Mouse (Mus musculus): ENCODE data around the gene Smdt1. TPM values are rescaled to one million over a fixed set of nuclear protein-coding genes. Genes with fewer than 3 reads are reported as not detected.
"Not testable (repeated sequence)": the region's sequence is repeated elsewhere in the genome, so short reads cannot be mapped to it uniquely, and the experiment has no call there.

The Smdt1 gene
- polyA plus RNA-seq, 1 experiment: 378 TPM

DNA sequence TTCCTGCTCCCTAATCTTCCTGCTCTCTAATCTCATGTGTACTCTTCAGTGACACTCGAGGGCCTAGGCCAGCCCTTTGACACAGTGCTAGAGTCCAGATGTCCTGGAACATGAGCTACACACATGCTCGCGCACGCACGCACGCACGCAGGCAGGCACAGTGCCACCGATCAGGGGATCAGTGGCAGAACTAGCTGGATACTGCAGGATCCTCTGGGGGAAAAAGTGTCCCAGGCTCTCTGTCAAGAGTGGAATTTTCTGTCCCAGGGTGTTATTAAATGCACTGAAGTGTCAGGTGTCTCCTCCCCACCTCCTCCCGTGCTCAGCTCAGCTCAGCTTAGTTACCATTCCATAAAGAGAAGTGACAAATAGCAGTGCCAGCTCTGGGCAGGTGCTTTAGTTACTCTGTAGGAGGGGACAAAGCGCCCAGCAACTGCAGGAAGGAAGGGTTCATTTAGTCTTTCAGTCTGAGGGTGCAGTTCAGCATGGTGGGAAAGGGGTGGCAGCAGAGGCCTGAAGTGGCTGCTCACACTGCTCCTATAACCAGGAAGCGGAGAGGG is 22.8 kb downstream of the Smdt1 start:
- no peak for DNase-seq (ENCODE audit: low read depth, low spot score)
- WGBS: 41% methylated on average over 11 of the region's 11 CpGs

DNA sequence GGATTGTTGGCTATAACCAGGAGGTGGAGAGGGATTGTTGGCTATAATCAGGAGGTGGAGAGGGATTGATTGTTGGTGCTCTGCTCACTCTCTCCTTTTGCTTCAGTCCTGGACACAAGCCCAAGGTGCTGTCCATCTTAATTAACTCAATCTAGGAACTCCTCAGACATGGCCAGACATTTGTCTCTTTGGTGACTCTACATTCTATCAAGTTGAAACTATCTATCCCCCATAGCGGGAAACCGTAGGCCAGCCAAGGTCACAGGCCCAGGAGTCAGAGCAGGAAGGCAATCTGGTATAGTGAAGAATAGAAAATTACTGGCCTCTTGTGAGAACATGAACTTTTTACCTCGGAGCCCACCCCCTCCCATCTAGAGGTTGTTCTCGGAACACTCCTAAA is 23.5 kb downstream of the Smdt1 start:
- 90% methylated on average over 4 of the region's 4 CpGs for WGBS
- no peak for DNase-seq (ENCODE audit: low read depth, low spot score)

DNA sequence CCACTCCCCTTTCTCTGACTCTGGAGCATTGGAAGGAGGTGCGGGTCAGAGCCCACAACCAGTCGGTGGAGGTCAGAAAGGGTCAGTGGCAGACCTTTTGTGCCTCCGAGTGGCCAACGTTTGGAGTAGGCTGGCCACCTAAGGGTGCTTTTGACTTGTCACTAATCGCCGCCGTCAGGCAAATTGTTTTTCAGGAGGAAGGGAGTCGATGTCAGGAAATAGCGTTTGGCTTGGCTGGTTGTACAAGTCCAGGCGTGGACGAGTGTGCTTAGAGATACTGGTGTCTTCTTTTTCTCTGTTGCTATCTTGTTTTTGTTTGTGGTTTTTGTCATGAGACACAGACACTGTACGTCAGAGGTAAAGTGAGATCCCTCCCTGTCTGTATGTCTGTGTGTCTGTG is 25.0 kb downstream of the Smdt1 start:
- 74% methylated on average over 11 of the region's 12 CpGs for WGBS
- not testable (repeated sequence) for DNase-seq (ENCODE audit: low read depth, low spot score)

DNA sequence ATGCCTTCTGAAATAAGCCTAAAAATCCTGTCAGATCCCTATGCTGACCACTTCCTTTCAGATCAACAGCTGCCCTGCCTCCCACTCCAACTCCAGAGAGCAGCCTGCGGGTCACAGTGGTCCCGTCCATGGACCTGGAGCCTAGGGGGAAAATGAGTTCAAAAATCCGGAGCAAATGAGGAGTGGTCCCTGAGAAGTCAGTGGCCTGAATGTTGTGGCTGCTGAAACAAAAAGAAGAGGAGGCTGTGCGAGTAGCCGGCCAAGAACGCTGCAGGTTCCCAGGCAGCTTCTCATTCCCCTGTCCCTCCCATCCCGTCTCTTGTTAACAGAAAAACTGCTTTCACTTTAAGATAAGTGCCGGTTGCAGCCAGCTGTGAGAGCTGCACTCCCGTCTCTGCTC is 25.8 kb downstream of the Smdt1 start:
- DNase-seq (ENCODE audit: low read depth, low spot score): not testable (repeated sequence)

DNA sequence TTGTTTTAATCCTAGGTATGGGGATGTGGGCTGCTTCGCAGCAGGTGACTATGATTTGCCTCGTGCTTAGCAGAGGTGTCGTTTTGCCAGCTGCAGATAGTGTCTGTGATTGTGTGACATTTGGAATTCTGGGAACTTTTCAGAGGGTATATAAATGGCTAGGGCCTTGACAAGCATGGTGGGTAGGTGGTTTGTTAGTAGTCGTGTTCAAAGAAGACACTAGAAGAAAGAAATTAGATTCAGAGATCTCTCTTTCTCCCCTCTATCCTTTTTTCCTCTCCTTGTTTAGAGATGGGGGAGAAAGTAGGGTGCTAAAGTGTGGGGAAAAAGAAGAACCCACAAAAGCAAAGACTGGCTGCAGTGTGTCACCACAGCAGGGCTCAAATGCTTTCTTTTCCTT is 29.4 kb downstream of the Smdt1 start:
- 88% methylated on average over 4 of the region's 4 CpGs for WGBS

More for the DNA sequence above, 25.8 kb downstream of the Smdt1 start:
- 7% methylated on average over 7 of the region's 9 CpGs for WGBS

DNA sequence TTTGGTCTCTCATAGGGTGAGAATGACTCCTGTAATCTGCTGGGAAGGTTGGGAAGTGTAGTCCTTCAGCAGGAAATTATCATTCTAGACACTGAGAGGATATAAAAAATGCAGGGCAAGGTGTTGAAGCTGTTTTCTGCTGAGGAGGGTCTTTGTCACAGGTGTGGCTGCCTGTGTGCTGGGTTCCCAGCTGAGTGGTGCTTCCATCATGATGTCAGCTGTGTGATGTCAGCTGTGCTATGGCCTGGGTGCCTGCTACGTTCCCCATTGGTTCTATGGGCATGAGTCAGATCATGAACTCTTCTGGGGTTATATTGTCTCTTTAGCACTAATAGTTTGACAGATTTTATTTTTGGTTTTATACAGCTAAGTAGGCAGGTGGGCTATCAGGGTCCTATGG is 30.1 kb downstream of the Smdt1 start:
- WGBS: 61% methylated on average over 1 of the region's 1 CpGs
- no peak for DNase-seq (ENCODE audit: low read depth, low spot score)

More for the DNA sequence above, 29.4 kb downstream of the Smdt1 start:
- DNase-seq (ENCODE audit: low read depth, low spot score): no peak

DNA sequence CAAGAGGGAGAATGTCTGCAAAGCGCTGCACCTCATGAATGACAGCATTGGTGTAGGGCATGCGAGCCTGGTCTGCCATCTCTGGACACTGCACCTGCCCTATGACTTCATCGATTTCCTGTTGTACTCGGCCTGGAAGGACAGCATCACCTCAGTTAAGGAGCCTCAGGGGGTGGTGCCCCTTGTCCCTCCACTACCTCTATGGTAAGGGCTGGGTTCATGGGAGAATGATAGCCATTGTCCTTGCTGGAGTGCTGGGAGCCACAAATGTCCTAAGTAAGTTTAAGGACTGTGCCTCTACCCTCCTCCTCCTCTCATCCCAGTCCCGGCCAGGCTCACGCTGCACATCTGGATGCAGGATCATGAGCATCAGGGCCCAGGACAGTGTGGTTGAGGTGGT is 33.7 kb downstream of the Smdt1 start:
- DNase-seq (ENCODE audit: low read depth, low spot score): no peak
- WGBS: 84% methylated on average over 6 of the region's 6 CpGs

DNA sequence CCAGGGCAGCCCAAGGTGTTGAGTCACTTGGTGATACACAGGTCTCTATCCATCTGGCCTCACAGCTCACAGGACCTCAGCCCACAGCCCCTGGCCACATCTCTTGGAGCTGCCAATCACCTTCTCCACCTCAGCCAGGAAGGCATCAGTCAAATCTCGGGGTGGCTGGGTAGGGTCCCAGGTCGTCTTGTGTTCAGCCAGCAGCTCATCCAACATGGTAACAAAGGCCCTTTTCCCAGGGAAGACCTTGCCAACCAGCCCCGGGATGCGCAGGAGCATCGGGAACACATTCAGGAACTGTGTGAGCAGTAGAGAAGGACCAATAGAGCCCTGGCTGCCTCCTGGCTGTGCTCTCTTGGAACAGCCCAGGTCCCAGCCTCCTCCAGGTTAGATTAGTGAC is 34.2 kb downstream of the Smdt1 start:
- DNase-seq (ENCODE audit: low read depth, low spot score): no peak
- 93% methylated on average over 5 of the region's 5 CpGs for WGBS

DNA sequence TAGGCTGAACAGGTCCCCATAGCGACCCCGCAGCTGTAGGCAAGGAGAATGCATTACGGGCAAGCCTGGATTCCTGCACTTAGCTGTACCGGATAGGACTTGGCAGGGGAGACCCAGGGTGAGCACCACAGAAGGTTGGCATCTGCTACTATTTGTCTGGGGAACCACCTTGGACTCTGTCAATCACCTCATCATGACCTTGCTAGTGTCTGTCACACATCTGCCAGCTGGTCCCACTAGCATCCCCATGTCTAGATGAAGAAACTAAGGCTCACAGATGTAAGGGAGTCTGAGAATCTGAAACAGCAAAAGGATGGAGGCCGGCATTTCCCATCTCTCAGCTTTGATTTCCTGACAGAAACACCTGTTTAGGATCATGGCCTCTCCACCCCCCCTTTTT is 35.7 kb downstream of the Smdt1 start:
- WGBS: 96% methylated on average over 5 of the region's 5 CpGs

DNA sequence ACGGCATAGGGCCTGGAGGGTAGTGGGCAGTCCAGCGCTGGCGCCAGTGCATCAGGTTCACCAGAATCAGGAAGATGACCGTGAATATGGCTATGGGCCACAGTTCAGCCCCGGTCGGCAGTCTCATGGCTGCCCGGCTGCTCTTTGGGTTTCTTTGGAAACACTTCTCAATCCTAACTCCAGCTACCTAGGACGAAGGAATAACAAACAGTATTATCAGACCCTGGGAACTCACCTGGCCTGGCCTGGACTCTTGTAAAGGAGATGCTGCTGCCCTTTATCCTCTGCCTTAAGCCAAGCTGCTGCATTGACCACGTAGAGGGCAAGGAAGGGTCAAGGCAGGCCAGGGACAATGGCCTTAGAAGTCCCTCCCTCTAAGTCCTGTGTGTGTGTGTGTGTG is 37.1 kb downstream of the Smdt1 start:
- WGBS: 86% methylated on average over 9 of the region's 9 CpGs
- no peak for DNase-seq (ENCODE audit: low read depth, low spot score)

More for the DNA sequence above, 35.7 kb downstream of the Smdt1 start:
- no peak for DNase-seq (ENCODE audit: low read depth, low spot score)

DNA sequence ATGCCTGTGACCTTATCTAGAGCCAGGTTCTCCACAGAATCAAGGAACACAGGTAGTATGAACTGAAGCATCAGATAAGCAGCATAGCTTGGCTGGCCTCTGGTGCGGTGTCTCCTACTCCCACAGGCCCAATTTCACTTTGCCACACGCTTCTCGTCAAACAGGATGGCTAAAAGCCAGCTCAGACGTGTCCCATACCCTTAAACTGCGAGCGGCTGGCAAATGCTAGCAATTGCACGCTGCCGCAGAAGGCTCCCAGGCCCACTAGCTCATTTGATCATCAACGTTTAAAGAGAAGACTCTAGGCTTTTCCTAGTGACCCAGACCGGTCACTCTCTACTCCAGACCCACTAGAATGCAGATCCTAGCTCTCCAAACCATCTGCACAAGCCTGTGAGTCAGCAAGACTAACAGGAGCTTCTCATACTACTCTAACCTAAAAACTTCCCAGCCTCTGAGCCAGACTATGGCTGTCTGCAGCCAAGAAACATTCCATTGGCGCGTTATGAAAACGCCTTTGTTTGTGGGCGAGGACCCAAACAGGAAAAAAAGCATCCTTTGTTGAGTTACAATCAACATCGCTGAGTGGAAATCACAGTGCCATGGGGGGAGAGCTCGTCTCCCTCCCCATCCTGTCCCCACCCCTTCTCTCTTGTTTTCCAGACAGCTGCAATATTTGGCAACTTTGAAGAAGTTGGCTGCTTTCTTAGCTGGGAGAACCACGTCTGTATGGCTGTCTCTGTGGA is 37.8 kb downstream of the Smdt1 start:
- DNase-seq (ENCODE audit: low read depth, low spot score): no peak
- 63% methylated on average over 17 of the region's 17 CpGs for WGBS

DNA sequence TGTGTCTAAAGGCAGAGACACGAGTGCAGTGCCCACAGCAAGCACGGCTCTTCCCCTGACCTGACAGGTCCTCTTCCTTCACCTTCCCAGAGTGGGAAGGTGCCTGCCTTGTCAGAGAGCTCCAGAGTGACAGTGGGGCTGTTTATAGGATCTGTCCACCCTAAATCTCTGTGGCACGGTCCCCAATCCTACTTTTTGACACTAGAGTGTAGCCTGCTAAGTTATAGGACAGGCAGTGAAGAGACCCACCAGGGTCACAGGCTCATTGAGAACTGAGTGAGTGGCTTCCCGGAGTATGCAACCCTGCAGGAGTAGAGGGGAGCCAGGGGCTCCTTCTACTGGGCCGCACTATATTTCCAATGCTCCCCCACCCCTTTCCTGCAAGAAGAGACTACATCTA is 38.9 kb downstream of the Smdt1 start:
- 76% methylated on average over 5 of the region's 5 CpGs for WGBS
- DNase-seq (ENCODE audit: low read depth, low spot score): no peak

DNA sequence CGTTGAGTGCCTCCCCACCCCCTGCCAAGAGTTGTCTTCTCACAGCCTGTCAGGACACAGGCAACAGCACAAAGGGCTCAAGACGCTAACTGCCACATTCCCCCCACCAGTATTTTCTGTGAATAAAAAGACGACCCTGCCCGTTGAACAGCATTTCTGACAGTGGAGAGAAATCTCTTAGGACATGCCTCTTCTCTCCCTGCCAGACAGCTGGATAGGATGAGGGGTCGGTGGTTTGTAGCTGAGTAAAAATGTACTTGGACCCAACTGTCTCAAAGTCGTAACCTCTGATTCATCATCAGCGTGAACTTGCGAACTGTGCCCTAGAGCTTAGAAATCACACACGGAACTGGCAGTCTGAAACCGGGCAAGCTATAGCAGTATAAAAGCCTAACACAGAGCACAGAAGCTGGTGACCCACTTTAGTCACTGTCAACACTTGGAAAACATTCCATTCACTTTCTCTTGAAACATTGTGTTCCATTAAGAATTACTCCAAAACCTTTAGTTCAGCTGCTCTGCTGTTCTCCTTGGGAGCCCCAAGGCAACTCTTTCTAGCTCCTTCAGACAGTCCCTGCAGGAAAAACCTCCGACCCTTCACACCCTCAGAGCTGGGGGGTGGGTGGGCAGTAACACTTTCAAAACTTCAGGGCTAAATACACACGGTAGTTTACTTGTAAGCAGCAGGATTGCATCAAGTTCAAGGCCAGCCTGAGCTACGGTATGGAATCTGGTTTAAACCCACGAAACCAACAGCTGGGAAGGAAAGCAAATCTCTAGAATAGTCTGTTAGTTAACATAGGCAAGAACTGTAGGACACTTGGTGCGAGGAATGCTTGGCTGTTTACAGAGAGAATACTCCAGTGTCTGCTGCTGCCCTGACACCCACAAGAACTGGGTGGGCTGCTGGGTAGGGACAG is 39.8 kb downstream of the Smdt1 start:
- DNase-seq (ENCODE audit: low read depth, low spot score): no peak
- WGBS: 42% methylated on average over 15 of the region's 15 CpGs

DNA sequence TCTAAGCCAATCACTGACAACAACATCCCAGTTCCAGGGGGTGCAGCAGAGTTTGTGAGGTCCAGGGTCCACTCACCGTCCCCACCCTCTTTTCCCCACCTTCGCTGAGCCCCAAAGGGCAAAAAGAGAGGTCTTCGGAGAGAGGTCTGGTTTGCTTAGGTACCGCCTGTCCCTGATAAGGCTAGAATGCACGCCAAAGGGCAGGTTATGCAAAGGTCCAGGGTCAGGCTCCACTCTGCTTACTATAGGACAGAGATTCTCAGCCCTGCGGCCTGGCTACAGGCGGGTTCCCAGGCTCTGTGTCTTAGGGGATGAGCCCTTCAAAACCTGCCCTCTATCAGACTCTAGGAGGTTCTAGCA is 40.7 kb downstream of the Smdt1 start:
- DNase-seq (ENCODE audit: low read depth, low spot score): no peak
- WGBS: 14% methylated on average over 7 of the region's 7 CpGs

DNA sequence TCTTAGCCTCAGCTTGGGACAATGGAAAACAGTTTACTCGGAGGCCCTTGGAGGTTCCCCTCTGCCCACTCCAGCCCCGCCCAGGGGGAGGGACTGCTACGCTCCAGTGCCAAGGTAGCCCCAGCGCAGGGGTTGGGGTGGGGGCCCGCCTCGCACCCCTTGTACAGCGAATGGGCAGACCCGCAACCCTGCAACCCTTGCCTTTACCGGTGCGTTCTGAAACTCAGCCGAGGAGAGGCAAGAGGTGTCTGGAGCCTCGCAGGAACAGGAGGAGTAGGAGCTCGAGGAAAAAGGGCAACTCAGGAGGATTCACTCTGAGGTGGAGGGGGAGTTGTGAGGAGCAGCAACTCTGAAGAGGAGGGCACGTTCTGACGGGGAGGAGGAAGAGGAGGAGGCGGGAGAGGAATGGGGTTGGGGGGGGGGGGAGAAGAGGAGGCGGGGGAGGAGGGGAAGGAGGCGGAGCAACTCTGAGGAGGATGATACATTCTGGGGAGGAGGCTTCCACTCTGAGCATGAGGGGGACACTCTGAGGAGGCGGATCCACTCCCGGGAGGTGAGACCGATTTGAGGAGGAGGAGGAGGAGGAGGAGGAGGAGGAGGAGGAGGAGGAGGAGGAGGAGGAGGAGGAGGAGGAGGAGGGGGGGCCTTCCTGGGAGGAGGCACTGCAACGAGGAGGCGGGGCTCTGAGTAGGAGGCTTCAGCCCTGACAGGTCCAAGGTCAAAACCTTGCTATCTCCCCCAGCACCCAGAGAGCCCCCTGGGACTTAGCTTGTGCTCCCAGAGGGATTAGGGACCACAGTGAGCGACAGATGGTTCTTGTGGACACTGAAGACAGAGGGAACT is 41.3 kb downstream of the Smdt1 start, which contains the start of gene Cyp2d22:
Gene Cyp2d22, minus strand, starts transcription at position 390 of the 843 bp plus-strand sequence.
- WGBS: 2% methylated on average over 23 of the region's 24 CpGs
- DNase-seq (ENCODE audit: low read depth, low spot score): no peak

DNA sequence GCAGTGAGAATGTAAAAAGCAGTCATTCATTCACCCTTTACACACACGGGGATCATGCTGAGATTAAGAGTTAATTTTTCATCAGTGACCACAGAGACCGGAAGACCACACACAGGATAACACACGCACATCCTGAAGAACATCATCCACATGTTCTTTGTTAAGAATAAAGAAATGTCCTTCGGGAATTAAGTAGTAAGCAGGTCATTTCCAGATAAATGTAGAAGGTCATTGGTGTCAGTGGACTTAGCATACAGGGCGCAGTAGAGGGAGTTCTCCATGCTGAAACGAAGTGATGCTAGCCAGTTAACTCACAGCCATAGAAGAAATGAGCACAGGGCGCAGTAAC is 41.9 kb downstream of the Smdt1 start:
- 46% methylated on average over 7 of the region's 7 CpGs for WGBS
- DNase-seq (ENCODE audit: low read depth, low spot score): no peak

DNA sequence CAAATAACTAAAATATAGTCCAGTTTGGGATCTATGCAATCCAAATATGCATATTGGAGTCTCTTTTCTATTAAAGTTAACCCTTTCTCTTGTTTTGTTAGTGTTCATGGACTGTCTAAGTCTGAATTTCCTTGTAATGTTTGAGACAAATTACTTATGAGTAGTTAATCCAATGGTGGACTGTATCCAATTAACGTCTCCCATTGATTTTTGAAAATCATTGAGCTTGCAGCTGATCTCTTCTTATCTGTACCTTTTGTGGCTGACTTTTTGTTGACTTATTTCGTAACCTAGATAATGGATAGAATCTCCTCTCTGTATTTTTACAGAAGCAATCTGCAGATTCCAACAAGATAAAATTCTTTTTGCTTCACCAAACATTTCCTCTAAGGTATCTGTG is 43.7 kb downstream of the Smdt1 start:
- WGBS: 85% methylated on average over 2 of the region's 2 CpGs
- DNase-seq (ENCODE audit: low read depth, low spot score): no peak

DNA sequence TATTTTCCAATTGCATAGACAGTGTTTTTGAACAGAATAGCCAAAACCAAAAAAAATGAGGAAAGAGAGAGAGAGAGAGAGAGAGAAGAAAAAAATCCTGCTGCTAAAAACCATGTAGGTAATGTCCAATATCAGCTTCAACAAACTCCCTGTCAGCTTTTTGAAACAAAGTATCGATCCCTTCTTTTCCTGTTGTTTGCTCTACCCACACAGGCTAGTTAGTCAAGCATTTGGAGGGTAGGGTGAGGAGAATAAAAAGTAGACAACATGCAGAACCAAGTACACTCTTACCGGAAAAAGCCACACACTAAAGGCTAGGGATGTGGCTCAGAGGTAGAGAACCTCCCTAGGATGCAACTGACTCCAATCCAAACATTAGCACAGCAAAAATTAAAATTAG is 47.0 kb downstream of the Smdt1 start:
- WGBS: 91% methylated on average over 2 of the region's 2 CpGs
- DNase-seq (ENCODE audit: low read depth, low spot score): no peak

DNA sequence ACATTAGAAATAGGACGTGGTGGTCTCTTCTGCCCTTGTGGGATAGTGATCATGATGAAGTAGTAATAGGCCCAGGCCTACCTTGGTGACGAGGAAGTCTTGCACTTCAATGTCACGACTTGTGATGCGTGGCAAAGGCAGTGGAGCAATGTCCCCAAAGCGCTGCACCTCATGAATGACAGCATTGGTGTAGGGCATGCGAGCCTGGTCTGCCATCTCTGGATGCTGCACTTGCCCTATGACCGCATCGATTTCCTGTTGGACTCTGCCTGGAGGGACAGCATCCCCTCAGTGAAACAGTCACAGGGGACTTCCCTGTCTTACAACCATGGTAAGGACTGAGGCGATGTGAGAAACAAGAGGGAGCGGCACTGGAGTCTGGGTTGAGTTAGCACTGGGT is 51.2 kb downstream of the Smdt1 start:
- DNase-seq (ENCODE audit: low read depth, low spot score): not testable (repeated sequence)
- WGBS: 92% methylated on average over 10 of the region's 10 CpGs

DNA sequence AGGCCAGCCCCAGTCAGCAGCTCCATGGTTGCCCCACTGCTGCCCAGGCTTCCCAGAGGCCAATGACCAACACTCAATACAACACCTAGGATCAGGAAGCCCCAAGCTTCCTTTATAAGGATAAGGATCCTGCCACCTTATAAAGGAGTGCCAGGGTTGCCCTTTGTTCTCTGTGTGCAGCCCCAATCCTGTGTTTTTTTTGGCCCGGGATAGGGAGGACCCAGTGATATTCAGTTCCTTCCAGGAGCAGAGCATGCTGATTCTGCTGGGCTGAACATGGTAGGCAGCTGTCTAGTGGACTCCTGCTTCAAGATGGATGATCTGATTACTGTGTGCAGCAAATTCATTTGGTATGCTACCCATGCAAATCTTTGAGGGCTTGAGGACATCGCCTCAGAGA is 55.2 kb downstream of the Smdt1 start, which contains the start of gene Cyp2d11:
Gene Cyp2d11, minus strand, starts transcription at position 101 of the 400 bp plus-strand sequence.
- DNase-seq (ENCODE audit: low read depth, low spot score): not testable (repeated sequence)
- WGBS: 79% methylated on average over 2 of the region's 2 CpGs
